Mouse (Mus musculus): ENCODE data around the gene Ugt1a2. TPM values are rescaled to one million over a fixed set of nuclear protein-coding genes. Genes with fewer than 3 reads are reported as not detected.
"Not testable (repeated sequence)": the region's sequence is repeated elsewhere in the genome, so short reads cannot be mapped to it uniquely, and the experiment has no call there.

The Ugt1a2 gene
- not detected in 2 replicates for polyA plus RNA-seq (2014; fragmentation: Nextera tagmentation; extraction: Ambion mirVana)

DNA sequence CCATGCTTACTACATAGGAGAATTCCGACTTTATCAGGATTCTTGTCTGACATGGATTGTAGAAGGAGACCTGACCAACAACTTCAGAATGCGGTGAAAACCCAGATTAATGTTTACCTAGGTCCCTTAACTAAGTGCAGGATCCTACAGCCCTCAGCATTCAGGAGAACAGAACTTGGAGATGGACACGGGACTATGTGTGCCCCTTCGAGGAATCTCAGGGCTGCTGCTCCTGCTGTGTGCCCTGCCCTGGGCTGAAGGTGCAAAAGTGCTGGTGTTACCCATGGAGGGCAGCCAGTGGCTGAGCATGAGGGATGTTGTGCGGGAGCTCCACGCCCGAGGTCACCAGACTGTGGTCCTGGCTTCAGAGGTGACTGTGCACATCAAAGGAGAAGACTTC lies at the start of gene Ugt1a2:
Ugt1a2 (plus strand) TSS at position 146 of the 400 bp plus-strand sequence.
- H3K4me1 ChIP-seq (ENCODE audit: control insufficient read depth, insufficient read depth, low read length) = no peaks in the 10 kb centered on the region
- ATAC-seq (ENCODE audit: insufficient read depth, low FRiP score, low TSS enrichment) (no peak), DNase-seq (ENCODE audit: low spot score) (no peak)
- no peaks in the 10 kb centered on the region for H3K36me3 ChIP-seq (ENCODE audit: control insufficient read depth, insufficient read depth, low read length)
- no peak within 1 kb of the TSS for H3K4me2 ChIP-seq (ENCODE audit: low read depth)
- no peak within 1 kb of the TSS for H3K27ac ChIP-seq (ENCODE audit: low read depth, low read length)
- WGBS = 80% methylated on average over 7 of the region's 7 CpGs
- no peaks in the 10 kb centered on the region for H3K27me3 ChIP-seq (ENCODE audit: control insufficient read depth, insufficient read depth, low read length)
- H3K9me3 ChIP-seq (ENCODE audit: control insufficient read depth, low read length) = no peaks in the 10 kb centered on the region
- no peak within 1 kb of the TSS for H3K9ac ChIP-seq (ENCODE audit: low read length)
- H3K4me3 ChIP-seq (ENCODE audit: low read depth, low read length) = no peak within 1 kb of the TSS

DNA sequence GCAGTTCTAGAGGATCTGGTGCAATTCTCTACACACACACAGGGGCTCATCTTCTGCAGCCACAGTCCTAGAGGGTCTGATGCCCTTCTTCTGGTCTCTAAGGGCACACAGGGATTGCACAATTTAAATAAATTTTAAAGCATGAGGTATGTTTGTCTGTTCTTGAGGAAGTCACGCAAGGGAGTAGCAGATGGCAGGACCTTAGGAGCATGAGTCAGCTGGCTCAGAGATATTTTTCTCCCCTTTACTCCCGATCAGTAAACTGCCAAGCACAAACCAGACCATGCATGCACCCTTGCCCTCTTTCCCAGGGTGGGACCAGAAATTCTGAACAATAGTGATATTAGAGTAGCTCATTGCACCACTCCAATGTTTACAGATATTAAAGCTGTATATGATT lies 42.0 kb upstream of the Ugt1a2 start:
- ATAC-seq (ENCODE audit: insufficient read depth, low FRiP score, low TSS enrichment) = no peak
- DNase-seq (ENCODE audit: low spot score) = no peak
- Histone ChIP-seq H3K27me3 (ENCODE audit: control insufficient read depth, insufficient read depth, low read length) (no peaks in the 10 kb centered on the region), H3K9me3 (ENCODE audit: control insufficient read depth, low read length) (no peaks in the 10 kb centered on the region), H3K4me1 (ENCODE audit: control insufficient read depth, insufficient read depth, low read length) (no peaks in the 10 kb centered on the region), H3K4me2 (ENCODE audit: low read depth) (no peak overlapping the region), H3K36me3 (ENCODE audit: control insufficient read depth, insufficient read depth, low read length) (no peaks in the 10 kb centered on the region), H3K27ac (ENCODE audit: low read depth, low read length) (no peak overlapping the region), H3K9ac (ENCODE audit: low read length) (no peak overlapping the region), H3K4me3 (ENCODE audit: low read depth, low read length) (no peak overlapping the region)
- 89% methylated on average over 2 of the region's 2 CpGs for WGBS

DNA sequence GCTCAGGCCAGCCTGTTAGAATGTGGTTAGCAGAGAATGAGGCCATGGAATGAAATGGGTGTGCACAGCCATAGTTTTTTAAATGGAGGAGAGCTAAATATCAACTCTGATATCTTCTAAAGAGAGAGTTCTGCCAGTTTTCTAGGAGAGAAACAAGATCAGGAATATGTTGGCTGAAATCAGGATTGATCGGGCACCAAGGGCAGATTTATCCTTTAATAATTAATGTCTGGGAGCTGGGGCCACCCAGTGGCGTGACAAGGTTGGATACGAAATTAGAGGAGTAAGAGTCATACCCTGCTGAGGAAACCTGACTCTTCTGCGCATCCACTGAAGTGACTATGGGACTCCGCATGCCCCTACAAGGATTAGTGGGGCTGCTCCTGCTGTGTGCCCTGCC lies 34.7 kb upstream of the Ugt1a2 start, which contains the start of gene Ugt1a5:
Ugt1a5 (plus strand) TSS at position 302 of the 400 bp plus-strand sequence.
- no peak within 1 kb of the TSS for H3K27ac ChIP-seq (ENCODE audit: low read depth, low read length)
- no peak within 1 kb of the TSS for H3K4me3 ChIP-seq (ENCODE audit: low read depth, low read length)
- DNase-seq (ENCODE audit: low spot score) (no peak), ATAC-seq (ENCODE audit: insufficient read depth, low FRiP score, low TSS enrichment) (no peak)
- H3K36me3 ChIP-seq (ENCODE audit: control insufficient read depth, insufficient read depth, low read length) = no peaks in the 10 kb centered on the region
- WGBS = 85% methylated on average over 5 of the region's 5 CpGs
- no peaks in the 10 kb centered on the region for H3K4me1 ChIP-seq (ENCODE audit: control insufficient read depth, insufficient read depth, low read length)
- H3K4me2 ChIP-seq (ENCODE audit: low read depth) = no peak within 1 kb of the TSS
- no peaks in the 10 kb centered on the region for H3K27me3 ChIP-seq (ENCODE audit: control insufficient read depth, insufficient read depth, low read length)
- H3K9me3 ChIP-seq (ENCODE audit: control insufficient read depth, low read length) = no peaks in the 10 kb centered on the region
- H3K9ac ChIP-seq (ENCODE audit: low read length) = no peak within 1 kb of the TSS

- H3K9ac ChIP-seq (ENCODE audit: low read length); H3K9me3 ChIP-seq (ENCODE audit: control insufficient read depth, low read length); H3K4me3 ChIP-seq (ENCODE audit: low read depth, low read length); H3K36me3 ChIP-seq (ENCODE audit: control insufficient read depth, insufficient read depth, low read length); H3K4me2 ChIP-seq (ENCODE audit: low read depth); H3K27me3 ChIP-seq (ENCODE audit: control insufficient read depth, insufficient read depth, low read length); DNase-seq (ENCODE audit: low spot score); H3K4me1 ChIP-seq (ENCODE audit: control insufficient read depth, insufficient read depth, low read length); ATAC-seq (ENCODE audit: insufficient read depth, low FRiP score, low TSS enrichment); H3K27ac ChIP-seq (ENCODE audit: low read depth, low read length): not testable (repeated sequence)
- 93% methylated on average over 5 of the region's 7 CpGs for WGBS
Observed at GRCm38 (mm10) chr1:88172190-88172589, 28.2 kb upstream of the Ugt1a2 start.

- Histone ChIP-seq H3K27me3 (ENCODE audit: control insufficient read depth, insufficient read depth, low read length) (no peaks in the 10 kb centered on the region), H3K27ac (ENCODE audit: low read depth, low read length) (no peak overlapping the region), H3K4me1 (ENCODE audit: control insufficient read depth, insufficient read depth, low read length) (no peaks in the 10 kb centered on the region), H3K4me2 (ENCODE audit: low read depth) (no peak overlapping the region), H3K9me3 (ENCODE audit: control insufficient read depth, low read length) (no peaks in the 10 kb centered on the region), H3K9ac (ENCODE audit: low read length) (no peak overlapping the region), H3K4me3 (ENCODE audit: low read depth, low read length) (no peak overlapping the region), H3K36me3 (ENCODE audit: control insufficient read depth, insufficient read depth, low read length) (no peaks in the 10 kb centered on the region)
- no peak for ATAC-seq (ENCODE audit: insufficient read depth, low FRiP score, low TSS enrichment)
- no peak for DNase-seq (ENCODE audit: low spot score)
- 94% methylated on average over 1 of the region's 1 CpGs for whole genome bisulfite sequencing
Observed at GRCm38 (mm10) chr1:88179657-88180056, 20.7 kb upstream of the Ugt1a2 start.

GRCm38 (mm10) chr1:88186325-88186935 lies 14.0 kb upstream of the Ugt1a2 start:
- Histone ChIP-seq H3K4me3 (ENCODE audit: low read depth, low read length) (no peak overlapping the region), H3K36me3 (ENCODE audit: control insufficient read depth, insufficient read depth, low read length) (no peaks in the 10 kb centered on the region), H3K4me1 (ENCODE audit: control insufficient read depth, insufficient read depth, low read length) (no peaks in the 10 kb centered on the region), H3K27ac (ENCODE audit: low read depth, low read length) (no peak overlapping the region), H3K27me3 (ENCODE audit: control insufficient read depth, insufficient read depth, low read length) (no peaks in the 10 kb centered on the region), H3K9ac (ENCODE audit: low read length) (no peak overlapping the region), H3K9me3 (ENCODE audit: control insufficient read depth, low read length) (no peaks in the 10 kb centered on the region), H3K4me2 (ENCODE audit: low read depth) (no peak overlapping the region)
- WGBS = 89% methylated on average over 5 of the region's 5 CpGs
- ATAC-seq (ENCODE audit: insufficient read depth, low FRiP score, low TSS enrichment) (no peak), DNase-seq (ENCODE audit: low spot score) (no peak)

GRCm38 (mm10) chr1:88192136-88192535 lies 8.3 kb upstream of the Ugt1a2 start:
- H3K4me1 ChIP-seq (ENCODE audit: control insufficient read depth, insufficient read depth, low read length) = no peaks in the 10 kb centered on the region
- H3K9me3 ChIP-seq (ENCODE audit: control insufficient read depth, low read length) = no peaks in the 10 kb centered on the region
- no peaks in the 10 kb centered on the region for H3K27me3 ChIP-seq (ENCODE audit: control insufficient read depth, insufficient read depth, low read length)
- WGBS = 78% methylated on average over 3 of the region's 3 CpGs
- no peak overlapping the region for H3K4me2 ChIP-seq (ENCODE audit: low read depth)
- no peak overlapping the region for H3K4me3 ChIP-seq (ENCODE audit: low read depth, low read length)
- no peak overlapping the region for H3K27ac ChIP-seq (ENCODE audit: low read depth, low read length)
- DNase-seq (ENCODE audit: low spot score) (no peak), ATAC-seq (ENCODE audit: insufficient read depth, low FRiP score, low TSS enrichment) (no peak)
- H3K36me3 ChIP-seq (ENCODE audit: control insufficient read depth, insufficient read depth, low read length) = no peaks in the 10 kb centered on the region
- no peak overlapping the region for H3K9ac ChIP-seq (ENCODE audit: low read length)

- no peaks in the 10 kb centered on the region for H3K36me3 ChIP-seq (ENCODE audit: control insufficient read depth, insufficient read depth, low read length)
- H3K4me1 ChIP-seq (ENCODE audit: control insufficient read depth, insufficient read depth, low read length) = no peaks in the 10 kb centered on the region
- DNase-seq (ENCODE audit: low spot score) = no peak
- H3K27me3 ChIP-seq (ENCODE audit: control insufficient read depth, insufficient read depth, low read length) = no peaks in the 10 kb centered on the region
- no peak overlapping the region for H3K9ac ChIP-seq (ENCODE audit: low read length)
- H3K4me3 ChIP-seq (ENCODE audit: low read depth, low read length) = no peak overlapping the region
- H3K4me2 ChIP-seq (ENCODE audit: low read depth) = no peak overlapping the region
- no peak overlapping the region for H3K27ac ChIP-seq (ENCODE audit: low read depth, low read length)
- no peak for ATAC-seq (ENCODE audit: insufficient read depth, low FRiP score, low TSS enrichment)
- H3K9me3 ChIP-seq (ENCODE audit: control insufficient read depth, low read length) = no peaks in the 10 kb centered on the region
- whole genome bisulfite sequencing = 83% methylated on average over 1 of the region's 1 CpGs
Observed at GRCm38 (mm10) chr1:88195687-88196086, 4.7 kb upstream of the Ugt1a2 start.

- DNase-seq (ENCODE audit: low spot score) (no peak), ATAC-seq (ENCODE audit: insufficient read depth, low FRiP score, low TSS enrichment) (no peak)
- Histone ChIP-seq H3K9ac (ENCODE audit: low read length) (no peak overlapping the region), H3K4me2 (ENCODE audit: low read depth) (no peak overlapping the region), H3K4me1 (ENCODE audit: control insufficient read depth, insufficient read depth, low read length) (no peaks in the 10 kb centered on the region), H3K36me3 (ENCODE audit: control insufficient read depth, insufficient read depth, low read length) (no peaks in the 10 kb centered on the region), H3K4me3 (ENCODE audit: low read depth, low read length) (no peak overlapping the region), H3K9me3 (ENCODE audit: control insufficient read depth, low read length) (no peaks in the 10 kb centered on the region), H3K27ac (ENCODE audit: low read depth, low read length) (no peak overlapping the region), H3K27me3 (ENCODE audit: control insufficient read depth, insufficient read depth, low read length) (no peaks in the 10 kb centered on the region)
- WGBS = 83% methylated on average over 3 of the region's 3 CpGs
Observed at GRCm38 (mm10) chr1:88197443-88197842, 3.0 kb upstream of the Ugt1a2 start.
